ENCODE assay signal across 8 mouse cellular contexts in genomic region chr11:61407638-61408183, GRCm38 (mm10). TPM values are rescaled to one million over a fixed set of nuclear protein-coding genes. Genes with fewer than 3 reads are reported as not detected.
DNase-seq lines count a peak whose midpoint lies in the region; ATAC-seq lines count a peak whose summit lies in the region.

No protein-coding gene starts in this region.

- H3K36me3 ChIP-seq in forebrain, embryonic 14.5 days (ENCODE audit: control insufficient read depth, insufficient read depth, low read length): no peaks in the 10 kb centered on the region
- H3K36me3 ChIP-seq in liver, embryonic 15.5 days (replicated peaks): no peaks in the 10 kb centered on the region
- no peaks in the 10 kb centered on the region for H3K36me3 ChIP-seq in neural tube, embryonic 11.5 days (ENCODE audit: control insufficient read depth, insufficient read depth, low read length)
- no peaks in the 10 kb centered on the region for H3K36me3 ChIP-seq in stomach, embryonic 16.5 days (ENCODE audit: control insufficient read depth, insufficient read depth, low read length)

- peak overlapping the region; percentile 75 for H3K4me3 ChIP-seq in forebrain, embryonic 14.5 days (ENCODE audit: low read depth, low read length)
- peak overlapping the region; percentile 70 for H3K4me3 ChIP-seq in liver, embryonic 15.5 days (replicated peaks)
- peak overlapping the region; percentile 77 for H3K4me3 ChIP-seq in neural tube, embryonic 11.5 days (ENCODE audit: low read depth, low read length)
- H3K4me3 ChIP-seq in stomach, embryonic 16.5 days (replicated peaks; ENCODE audit: low read length): peak overlapping the region; percentile 83

- peak overlapping the region; percentile 97 for H3K27ac ChIP-seq in forebrain, embryonic 14.5 days (ENCODE audit: low read depth, low read length)
- peak overlapping the region; percentile 80 for H3K27ac ChIP-seq in liver, embryonic 15.5 days (replicated peaks)
- H3K27ac ChIP-seq in neural tube, embryonic 11.5 days (ENCODE audit: low read depth, low read length): peak overlapping the region; percentile 88
- H3K27ac ChIP-seq in stomach, embryonic 16.5 days (ENCODE audit: low read length): peak overlapping the region; percentile 97

- peak overlapping the region; percentile 54 for H3K4me2 ChIP-seq in forebrain, embryonic 14.5 days (ENCODE audit: low read length)
- H3K4me2 ChIP-seq in liver, embryonic 15.5 days: peak overlapping the region; percentile 78
- peak overlapping the region; percentile 39 for H3K4me2 ChIP-seq in neural tube, embryonic 11.5 days (ENCODE audit: low read depth)
- peak overlapping the region; percentile 54 for H3K4me2 ChIP-seq in stomach, embryonic 16.5 days (ENCODE audit: low read depth, low read length)

- DNase-seq in ES-CJ7 (ENCODE audit: low read depth, low spot score): peak; percentile 97
- peak; percentile 94 for DNase-seq in cerebellum, adult 11 months
- DNase-seq in forebrain, embryonic 14.5 days (ENCODE audit: low spot score): peak; percentile 91
- peak; percentile 94 to 95 for DNase-seq in heart, postnatal 10 days
- DNase-seq in kidney, postnatal 4 days: peak; percentile 86 to 90
- peak; percentile 93 for DNase-seq in neural tube, embryonic 11.5 days (ENCODE audit: low spot score)

- H3K9ac ChIP-seq in forebrain, embryonic 14.5 days (ENCODE audit: low read length): peak overlapping the region; percentile 86
- peak overlapping the region; percentile 55 for H3K9ac ChIP-seq in liver, embryonic 15.5 days
- H3K9ac ChIP-seq in neural tube, embryonic 11.5 days (ENCODE audit: low read length): peak overlapping the region; percentile 84
- peak overlapping the region; percentile 86 for H3K9ac ChIP-seq in stomach, embryonic 16.5 days (ENCODE audit: low read length)

- H3K9me3 ChIP-seq in forebrain, embryonic 14.5 days (replicated peaks; ENCODE audit: control insufficient read depth, low read length): no peaks in the 10 kb centered on the region
- H3K9me3 ChIP-seq in liver, embryonic 15.5 days (replicated peaks): no peaks in the 10 kb centered on the region
- H3K9me3 ChIP-seq in neural tube, embryonic 11.5 days (ENCODE audit: control insufficient read depth, low read length): no peaks in the 10 kb centered on the region
- no peaks in the 10 kb centered on the region for H3K9me3 ChIP-seq in stomach, embryonic 16.5 days (replicated peaks; ENCODE audit: control insufficient read depth, low read length)

- no peaks in the 10 kb centered on the region for H3K27me3 ChIP-seq in forebrain, embryonic 14.5 days (replicated peaks; ENCODE audit: control insufficient read depth, insufficient read depth, low read length)
- peaks cover 45% of the 10 kb centered on the region; the same call in 1 of the 2 replicates for H3K27me3 ChIP-seq in liver, embryonic 15.5 days
- no peaks in the 10 kb centered on the region for H3K27me3 ChIP-seq in neural tube, embryonic 11.5 days (ENCODE audit: control insufficient read depth, insufficient read depth, low read length)
- no peaks in the 10 kb centered on the region for H3K27me3 ChIP-seq in stomach, embryonic 16.5 days (ENCODE audit: control insufficient read depth, insufficient read depth, low read length)

- H3K4me1 ChIP-seq in forebrain, embryonic 14.5 days (ENCODE audit: control insufficient read depth, insufficient read depth, low read length): no peaks in the 10 kb centered on the region
- peaks cover 12% of the 10 kb centered on the region; the same call in 1 of the 2 replicates for H3K4me1 ChIP-seq in liver, embryonic 15.5 days (replicated peaks)
- no peaks in the 10 kb centered on the region for H3K4me1 ChIP-seq in neural tube, embryonic 11.5 days (ENCODE audit: control insufficient read depth, insufficient read depth, low read length)
- H3K4me1 ChIP-seq in stomach, embryonic 16.5 days (ENCODE audit: control insufficient read depth, insufficient read depth, low read length): no peaks in the 10 kb centered on the region

- intact Hi-C loops in heart, postnatal 10 days (cut with DNase I): loop anchor here (5.0 kb wide), 1 partner anchor 40 kb away; no protein-coding TSS in a partner anchor

- peak; percentile 91 for ATAC-seq in forebrain, embryonic 14.5 days
- peak; percentile 82 for ATAC-seq in liver, embryonic 15.5 days (ENCODE audit: insufficient read depth)
- peak; percentile 89 for ATAC-seq in neural tube, embryonic 11.5 days (ENCODE audit: insufficient read depth, low FRiP score, low TSS enrichment)
- peak; percentile 92 for ATAC-seq in stomach, embryonic 16.5 days (ENCODE audit: insufficient read depth, low FRiP score)

- 2% methylated on average over 39 of the region's 39 CpGs for WGBS in forebrain, embryonic 14.5 days
- WGBS in liver, embryonic 15.5 days (ENCODE audit: insufficient replicate concordance): 1% methylated on average over 39 of the region's 39 CpGs
- under 1% methylated on average over 39 of the region's 39 CpGs for WGBS in neural tube, embryonic 11.5 days
- 2% methylated on average over 39 of the region's 39 CpGs for WGBS in stomach, embryonic 16.5 days

RNA-seq across cellular contexts. Expression of gene Slc47a1, which starts 29.6 kb away (rescaled TPM):
- polyA plus RNA-seq in forebrain, embryonic 14.5 days (2014; fragmentation: Nextera tagmentation; extraction: Ambion mirVana): 0.14 TPM in 1 of 2 replicates, not detected in the other
- total RNA-seq in heart, postnatal 10 days (2021): 10 to 100 TPM; 34.7 to 35.6 TPM
- polyA plus RNA-seq in liver, embryonic 15.5 days (2015; fragmentation: Nextera tagmentation; extraction: Ambion mirVana): 14.6 and 17.9 TPM in 2 replicates
- polyA plus RNA-seq in neural tube, embryonic 11.5 days (2014; fragmentation: Nextera tagmentation; extraction: Ambion mirVana): 0.08 TPM in 1 of 2 replicates, not detected in the other
- 2.2 and 3.8 TPM in 2 replicates for polyA plus RNA-seq in stomach, embryonic 16.5 days (2015; fragmentation: Nextera tagmentation; extraction: Ambion mirVana)

RNA-seq across cellular contexts. Expression of gene Rnf112, which starts 46.2 kb away (rescaled TPM):
- polyA plus RNA-seq in forebrain, embryonic 14.5 days (2014; fragmentation: Nextera tagmentation; extraction: Ambion mirVana): 6.9 and 10.3 TPM in 2 replicates
- total RNA-seq in heart, postnatal 10 days (2021): under 1 TPM; 0.19 to 0.27 TPM
- polyA plus RNA-seq in liver, embryonic 15.5 days (2015; fragmentation: Nextera tagmentation; extraction: Ambion mirVana): 0.08 and 0.17 TPM in 2 replicates
- 1.4 and 1.5 TPM in 2 replicates for polyA plus RNA-seq in neural tube, embryonic 11.5 days (2014; fragmentation: Nextera tagmentation; extraction: Ambion mirVana)
- polyA plus RNA-seq in stomach, embryonic 16.5 days (2015; fragmentation: Nextera tagmentation; extraction: Ambion mirVana): 2.2 and 2.4 TPM in 2 replicates

Comparison
In these comparisons a context has a peak if more than half of its experiments do, and no peak if none do; other contexts are left out.
1. Peak in every context shown above with its lines: DNase-seq, ATAC-seq, H3K4me3 ChIP-seq and H3K27ac ChIP-seq.